Mouse (Mus musculus): ENCODE data around the gene Gpc1. TPM values are rescaled to one million over a fixed set of nuclear protein-coding genes. Genes with fewer than 3 reads are reported as not detected.

The Gpc1 gene
- total RNA-seq, 2 experiments from 2014 or later: 366 to 368 TPM

- DNase-seq (ENCODE audit: low spot score): no peak
- intact Hi-C loops (cut with DNase I): loop anchor here (5.0 kb wide), 1 partner anchor 185 kb away; the partner anchor contains the start of gene Otos
These were observed 866 bp downstream of the Gpc1 start for GRCm38 (mm10) chr1:92832011-92833010.

- intact Hi-C loops (cut with DNase I): loop anchor here (1.0 to 5.0 kb wide), 2 partner anchors 137 to 187 kb away; partner anchors contain the start of gene Otos
These were observed 2.7 kb downstream of the Gpc1 start for GRCm38 (mm10) chr1:92833987-92834706.

GRCm38 (mm10) chr1:92837931-92838833 lies 6.7 kb downstream of the Gpc1 start:
- no peak for DNase-seq (ENCODE audit: low spot score)
- intact Hi-C loops (cut with DNase I): loop anchor here (5.0 kb wide), 1 partner anchor 59 kb away; no protein-coding TSS in a partner anchor

More at GRCm38 (mm10) chr1:92833987-92834706, 2.7 kb downstream of the Gpc1 start:
- no peak for DNase-seq (ENCODE audit: low spot score)

- no peak for DNase-seq (ENCODE audit: low spot score)
- intact Hi-C loops (cut with DNase I): loop anchor here (5.0 kb wide), 1 partner anchor 58 kb away; no protein-coding TSS in a partner anchor
These were observed 7.8 kb downstream of the Gpc1 start for GRCm38 (mm10) chr1:92839211-92839610.

- DNase-seq (ENCODE audit: low spot score): no peak
- intact Hi-C loops (cut with DNase I): no loop called here
These were observed 8.9 kb downstream of the Gpc1 start for GRCm38 (mm10) chr1:92840231-92840890.

- intact Hi-C loops (cut with DNase I): no loop called here
- DNase-seq (ENCODE audit: low spot score): no peak
These were observed 10.0 kb downstream of the Gpc1 start for GRCm38 (mm10) chr1:92841427-92841826.

- intact Hi-C loops (cut with DNase I): no loop called here
- DNase-seq (ENCODE audit: low spot score): no peak
These were observed 14.4 kb downstream of the Gpc1 start for GRCm38 (mm10) chr1:92845889-92846288.

GRCm38 (mm10) chr1:92847873-92848839 lies 16.7 kb downstream of the Gpc1 start:
- DNase-seq (ENCODE audit: low spot score): no peak
- intact Hi-C loops (cut with DNase I): no loop called here

GRCm38 (mm10) chr1:92849491-92849890 lies 18.0 kb downstream of the Gpc1 start:
- intact Hi-C loops (cut with DNase I): no loop called here
- DNase-seq (ENCODE audit: low spot score): no peak

- intact Hi-C loops (cut with DNase I): no loop called here
- no peak for DNase-seq (ENCODE audit: low spot score)
These were observed 18.6 kb downstream of the Gpc1 start for GRCm38 (mm10) chr1:92849938-92850574.

GRCm38 (mm10) chr1:92852450-92852849 lies 21.0 kb downstream of the Gpc1 start:
- intact Hi-C loops (cut with DNase I): no loop called here
- no peak for DNase-seq (ENCODE audit: low spot score)

GRCm38 (mm10) chr1:92861503-92861902 lies 30.1 kb downstream of the Gpc1 start:
- no peak for DNase-seq (ENCODE audit: low spot score)
- intact Hi-C loops (cut with DNase I): no loop called here

GRCm38 (mm10) chr1:92863268-92863667 lies 31.8 kb downstream of the Gpc1 start:
- intact Hi-C loops (cut with DNase I): no loop called here
- DNase-seq (ENCODE audit: low spot score): no peak

- DNase-seq (ENCODE audit: low spot score): no peak
- intact Hi-C loops (cut with DNase I): no loop called here
These were observed 34.7 kb downstream of the Gpc1 start for GRCm38 (mm10) chr1:92866170-92866569.

GRCm38 (mm10) chr1:92869985-92870384 lies 38.5 kb downstream of the Gpc1 start:
- DNase-seq (ENCODE audit: low spot score): no peak
- intact Hi-C loops (cut with DNase I): no loop called here

- no peak for DNase-seq (ENCODE audit: low spot score)
- intact Hi-C loops (cut with DNase I): no loop called here
These were observed 41.2 kb downstream of the Gpc1 start for GRCm38 (mm10) chr1:92872666-92873065.

GRCm38 (mm10) chr1:92874011-92874410 lies 42.6 kb downstream of the Gpc1 start:
- intact Hi-C loops (cut with DNase I): no loop called here
- no peak for DNase-seq (ENCODE audit: low spot score)

Data from heart, postnatal 25 days (tissue).